Mouse (Mus musculus): ENCODE measurements around the gene Stxbp1. TPM values are rescaled to one million over a fixed set of nuclear protein-coding genes. Genes with fewer than 3 reads are reported as not detected.

The Stxbp1 gene
- polyA plus RNA-seq (2012; ENCODE audit: insufficient read depth, low replicate concordance) = 1.6 TPM in 1 of 2 replicates, not detected in the other

DNA sequence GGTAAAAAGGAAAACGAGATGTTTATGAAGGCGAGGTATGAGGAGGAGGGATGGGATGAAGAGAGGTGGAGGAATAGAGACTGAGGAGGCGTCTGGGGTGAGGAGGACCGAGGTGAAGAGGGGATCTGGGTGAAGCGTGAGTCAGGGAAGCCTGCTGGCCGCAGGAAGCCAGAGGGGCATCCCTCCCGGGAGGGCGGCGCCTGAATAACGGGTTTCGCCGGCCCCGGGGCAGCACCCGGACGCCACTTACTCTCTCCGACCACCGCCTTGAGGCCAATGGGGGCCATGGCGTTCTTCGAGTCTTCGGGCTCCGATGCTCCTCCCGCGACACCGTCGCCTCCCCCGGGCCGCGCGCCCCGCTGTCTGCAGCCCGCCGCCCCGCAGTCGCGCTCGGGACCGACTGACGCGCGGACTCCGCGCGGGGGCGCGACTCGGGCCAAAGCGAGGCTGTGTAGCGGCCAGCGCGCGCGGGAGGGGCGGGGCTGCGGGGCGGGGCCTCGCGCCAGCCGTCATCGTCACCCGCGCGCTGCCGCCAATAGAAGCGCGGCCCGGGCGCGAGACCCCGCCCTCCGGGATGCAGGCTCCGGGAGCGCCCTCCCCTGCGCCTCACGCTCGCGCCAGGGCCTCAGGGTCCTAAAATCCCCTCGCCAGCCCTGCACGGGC is at the start of gene Stxbp1:
Gene Stxbp1 (minus strand): TSS at position 441 of the 663 bp plus-strand sequence.
- H3K36me3 ChIP-seq (replicated peaks; ENCODE audit: low read length) = no peaks in the 10 kb centered on the region
- H3K27me3 ChIP-seq (replicated peaks) = peaks cover 32% of the 10 kb centered on the region
- H3K9me3 ChIP-seq = 0 out of 2 replicates have a peak, but pooled peaks cover 3% of the 10 kb centered on the region
- TF ChIP-seq GATA1 (IDR thresholded peaks at IDR 0.05; ENCODE audit: borderline replicate concordance, low read length) (no peak), FLI1 (IDR thresholded peaks at IDR 0.05; ENCODE audit: low read length) (no peak)
- H3K4me1 ChIP-seq = peaks cover 22% of the 10 kb centered on the region
- peak within 1 kb of the TSS; percentile 97 for H3K4me3 ChIP-seq (replicated peaks)

DNA sequence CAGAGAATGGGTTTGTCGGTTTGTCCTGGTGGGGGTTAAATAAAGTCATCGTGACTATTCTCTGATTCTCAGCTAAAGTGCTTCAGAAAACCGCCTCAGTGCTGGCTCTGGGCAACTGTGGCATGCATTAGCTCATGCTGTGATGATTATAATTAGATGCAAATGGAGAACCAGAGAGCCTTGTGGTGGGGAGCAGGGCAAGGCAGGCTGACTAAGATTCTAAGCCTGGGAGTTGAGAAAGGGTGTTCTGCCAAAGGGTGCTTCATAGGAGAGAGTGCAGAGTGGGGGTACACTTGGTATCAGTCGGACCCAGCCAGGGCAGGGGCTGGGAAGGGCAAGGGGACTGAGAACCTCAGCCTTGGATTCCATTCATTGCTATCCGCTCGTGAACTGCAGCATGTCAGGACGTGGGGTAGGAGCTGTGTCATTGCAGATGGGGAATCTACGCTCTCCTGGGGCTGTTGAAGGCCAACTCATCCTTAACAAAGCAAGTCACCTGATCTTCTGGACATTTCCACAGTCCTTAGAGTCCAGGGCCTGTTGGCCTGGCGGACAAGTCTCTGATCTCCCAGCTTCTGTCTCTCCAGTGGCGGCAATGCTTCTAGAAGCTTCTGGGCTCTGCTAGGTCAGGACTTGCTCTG is 49.6 kb upstream of the Stxbp1 start:
- Histone ChIP-seq H3K36me3 (replicated peaks; ENCODE audit: low read length) (no peaks in the 10 kb centered on the region), H3K4me1 (peaks cover 42% of the 10 kb centered on the region), H3K4me3 (replicated peaks) (no peak overlapping the region), H3K27me3 (replicated peaks) (peaks cover 88% of the 10 kb centered on the region), H3K9me3 (no peaks in the 10 kb centered on the region)
- no peak for TF ChIP-seq FLI1 (IDR thresholded peaks at IDR 0.05; ENCODE audit: low read length)
- TF ChIP-seq GATA1 (IDR thresholded peaks at IDR 0.05; ENCODE audit: borderline replicate concordance, low read length) = no peak

DNA sequence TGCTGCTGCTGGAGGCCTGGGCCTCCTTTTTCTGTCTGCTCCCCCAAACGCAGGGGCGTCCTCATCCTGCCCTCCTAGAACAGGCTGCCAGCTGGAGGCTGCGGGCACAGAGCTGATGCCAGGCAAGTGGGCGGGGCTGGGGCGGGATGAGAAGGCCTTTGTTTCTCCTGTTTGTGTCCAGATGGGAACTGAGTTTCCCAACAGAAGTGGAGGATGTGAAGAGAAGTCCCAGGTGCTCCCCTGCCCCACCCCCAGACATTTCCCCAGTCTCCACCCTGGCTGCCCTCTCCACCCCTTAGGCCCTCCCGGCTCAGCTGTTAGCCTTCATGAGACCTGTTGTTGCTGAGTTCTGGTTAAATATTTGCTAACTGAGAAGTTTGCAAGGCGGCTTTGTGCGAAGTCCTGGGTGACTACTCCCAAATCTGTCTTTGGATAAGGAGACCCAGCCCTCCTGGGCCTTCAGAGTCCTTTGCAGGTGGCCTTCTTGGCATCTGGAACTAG is 48.6 kb upstream of the Stxbp1 start:
- TF ChIP-seq GATA1 (IDR thresholded peaks at IDR 0.05; ENCODE audit: borderline replicate concordance, low read length) = no peak
- no peak for TF ChIP-seq FLI1 (IDR thresholded peaks at IDR 0.05; ENCODE audit: low read length)
- Histone ChIP-seq H3K27me3 (replicated peaks) (peaks cover 88% of the 10 kb centered on the region), H3K4me3 (replicated peaks) (no peak overlapping the region), H3K36me3 (replicated peaks; ENCODE audit: low read length) (no peaks in the 10 kb centered on the region), H3K4me1 (peaks cover 48% of the 10 kb centered on the region), H3K9me3 (no peaks in the 10 kb centered on the region)

DNA sequence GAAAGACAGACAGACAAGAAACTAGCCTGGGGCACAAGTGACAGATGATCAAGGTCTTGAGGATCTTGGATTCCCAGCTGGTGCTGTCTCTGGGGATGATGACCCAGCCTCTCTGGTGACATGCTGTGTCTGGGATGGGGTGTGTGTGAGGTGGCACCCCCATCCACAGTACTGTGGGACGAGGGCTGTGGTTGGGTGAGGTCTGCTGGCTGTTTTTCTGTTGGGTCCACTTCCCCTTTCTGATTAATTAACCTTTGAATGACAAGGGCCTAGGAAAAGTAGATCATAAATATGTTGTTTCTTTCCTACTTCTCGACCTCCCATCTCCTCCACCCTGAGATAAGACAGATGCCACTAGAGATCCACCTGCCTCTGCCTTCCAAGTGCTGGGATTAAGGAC is 47.1 kb upstream of the Stxbp1 start:
- H3K27me3 ChIP-seq (replicated peaks) = peaks cover 88% of the 10 kb centered on the region
- H3K4me3 ChIP-seq (replicated peaks) = no peak overlapping the region
- TF ChIP-seq GATA1 (IDR thresholded peaks at IDR 0.05; ENCODE audit: borderline replicate concordance, low read length) (no peak), FLI1 (IDR thresholded peaks at IDR 0.05; ENCODE audit: low read length) (no peak)
- no peaks in the 10 kb centered on the region for H3K36me3 ChIP-seq (replicated peaks; ENCODE audit: low read length)
- no peaks in the 10 kb centered on the region for H3K9me3 ChIP-seq
- peaks cover 51% of the 10 kb centered on the region for H3K4me1 ChIP-seq

DNA sequence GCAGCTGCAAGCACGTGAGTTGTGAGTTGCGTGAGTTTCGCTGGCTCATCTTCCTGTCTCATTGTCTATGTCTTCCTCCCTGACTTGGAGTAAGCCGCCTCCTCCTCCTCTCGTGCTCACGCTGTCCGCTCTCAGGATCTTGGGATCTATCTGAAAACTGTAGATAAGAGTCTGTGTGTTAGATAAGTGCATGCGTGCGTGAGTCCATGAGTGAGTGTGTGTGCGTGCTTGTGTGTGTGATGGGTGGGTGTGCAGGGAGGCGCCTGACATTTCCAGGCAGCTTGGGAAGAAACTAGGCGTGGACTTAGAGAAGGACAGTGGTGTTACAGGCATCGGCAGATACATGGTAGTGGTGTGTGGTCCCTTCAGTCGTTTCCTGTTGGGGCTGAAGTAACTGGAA is 45.4 kb upstream of the Stxbp1 start:
- Histone ChIP-seq H3K27me3 (replicated peaks) (peaks cover 86% of the 10 kb centered on the region), H3K4me1 (peaks cover 52% of the 10 kb centered on the region), H3K36me3 (replicated peaks; ENCODE audit: low read length) (no peaks in the 10 kb centered on the region), H3K9me3 (no peaks in the 10 kb centered on the region), H3K4me3 (replicated peaks) (no peak overlapping the region)
- no peak for TF ChIP-seq GATA1 (IDR thresholded peaks at IDR 0.05; ENCODE audit: borderline replicate concordance, low read length)

DNA sequence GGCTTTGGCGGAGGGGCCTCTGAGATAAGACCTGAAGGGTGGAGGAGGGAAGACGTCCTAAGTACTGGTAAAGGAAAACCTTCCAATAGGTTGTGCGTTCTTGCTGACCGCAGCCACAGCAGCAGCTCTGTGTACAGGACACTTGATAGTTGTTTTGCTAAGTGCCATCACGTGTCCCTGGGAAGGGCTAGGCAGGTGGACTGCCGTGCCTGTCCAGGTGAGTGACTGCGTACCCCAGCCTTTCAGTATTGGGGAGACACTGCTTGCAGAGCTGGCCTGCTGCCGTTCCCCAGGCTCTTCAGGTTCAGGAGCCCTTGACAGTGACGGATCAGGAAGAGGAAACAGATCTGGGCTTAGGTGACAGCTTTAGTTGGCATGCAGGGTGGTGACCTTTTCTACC is 44.2 kb upstream of the Stxbp1 start:
- peaks cover 43% of the 10 kb centered on the region for H3K4me1 ChIP-seq
- no peak for TF ChIP-seq GATA1 (IDR thresholded peaks at IDR 0.05; ENCODE audit: borderline replicate concordance, low read length)
- no peak for TF ChIP-seq FLI1 (IDR thresholded peaks at IDR 0.05; ENCODE audit: low read length)
- H3K36me3 ChIP-seq (replicated peaks; ENCODE audit: low read length) = no peaks in the 10 kb centered on the region
- H3K4me3 ChIP-seq (replicated peaks) = no peak overlapping the region
- peaks cover 83% of the 10 kb centered on the region for H3K27me3 ChIP-seq (replicated peaks)
- no peaks in the 10 kb centered on the region for H3K9me3 ChIP-seq

DNA sequence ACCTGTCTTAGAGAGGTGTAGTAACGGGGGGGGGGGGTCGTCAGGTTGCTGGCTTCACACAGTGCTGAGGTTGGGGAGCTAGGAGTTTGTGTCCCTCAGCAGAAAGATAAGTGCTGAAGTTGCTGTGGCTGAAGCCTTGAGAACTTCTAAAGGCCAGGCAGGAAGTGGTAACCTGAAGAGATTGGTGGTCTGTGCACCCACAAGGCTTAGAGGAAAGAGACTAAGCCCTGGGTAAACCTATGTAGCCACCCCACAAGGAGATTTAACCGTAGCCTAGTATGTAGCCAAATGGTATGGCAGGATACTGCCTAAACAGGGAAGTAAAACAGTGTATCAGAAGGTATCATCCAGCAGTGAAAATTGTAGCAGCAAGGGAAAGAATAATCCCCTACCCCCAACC is 43.2 kb upstream of the Stxbp1 start:
- Histone ChIP-seq H3K36me3 (replicated peaks; ENCODE audit: low read length) (no peaks in the 10 kb centered on the region), H3K4me1 (peaks cover 43% of the 10 kb centered on the region), H3K27me3 (replicated peaks) (peaks cover 83% of the 10 kb centered on the region), H3K9me3 (no peaks in the 10 kb centered on the region), H3K4me3 (replicated peaks) (no peak overlapping the region)
- no peak for TF ChIP-seq FLI1 (IDR thresholded peaks at IDR 0.05; ENCODE audit: low read length)
- TF ChIP-seq GATA1 (IDR thresholded peaks at IDR 0.05; ENCODE audit: borderline replicate concordance, low read length) = no peak

DNA sequence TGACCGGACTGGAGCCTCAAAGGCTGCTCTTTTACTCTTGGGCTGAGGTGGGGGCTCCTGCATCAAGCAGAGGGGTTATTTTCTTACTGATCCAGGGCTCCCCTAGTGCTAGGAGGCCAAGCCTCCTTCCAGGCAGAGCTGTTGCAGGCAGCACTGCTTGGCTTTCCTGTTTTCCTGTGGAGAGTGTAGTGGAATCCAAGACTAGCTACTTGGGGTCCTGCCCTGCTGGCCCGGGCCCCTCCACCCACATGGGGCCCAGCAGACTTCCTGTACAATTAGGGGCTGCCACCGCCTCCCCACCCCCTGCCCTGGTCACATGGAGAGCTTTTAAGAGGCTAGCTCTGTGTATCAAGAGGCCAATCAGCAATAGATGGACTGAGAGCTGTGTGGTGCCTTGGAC is 41.5 kb upstream of the Stxbp1 start:
- peaks cover 52% of the 10 kb centered on the region for H3K4me1 ChIP-seq

DNA sequence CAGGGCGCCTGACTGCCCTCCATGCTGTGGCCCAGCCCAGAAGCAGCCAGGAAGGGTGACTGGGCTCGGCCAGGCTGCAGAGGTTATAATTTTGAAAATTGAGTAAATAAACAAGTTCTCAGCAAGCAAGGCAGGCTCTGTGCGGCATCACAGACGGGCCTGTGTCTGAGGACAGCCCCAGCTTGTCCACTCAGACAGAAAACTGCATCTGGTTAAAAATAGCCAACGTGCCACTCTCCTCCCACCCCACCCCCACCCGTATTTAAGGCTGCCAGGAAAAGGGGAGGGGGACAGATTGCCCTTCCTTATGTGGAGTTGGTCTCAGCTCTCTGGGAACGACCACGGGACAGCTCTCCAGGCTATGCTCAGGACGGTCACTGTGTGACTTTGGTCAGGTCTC is 41.0 kb upstream of the Stxbp1 start:
- H3K36me3 ChIP-seq (replicated peaks; ENCODE audit: low read length) = no peaks in the 10 kb centered on the region
- no peak overlapping the region for H3K4me3 ChIP-seq (replicated peaks)
- H3K4me1 ChIP-seq = peaks cover 58% of the 10 kb centered on the region
- peaks cover 83% of the 10 kb centered on the region for H3K27me3 ChIP-seq (replicated peaks)
- TF ChIP-seq FLI1 (IDR thresholded peaks at IDR 0.05; ENCODE audit: low read length) (no peak), GATA1 (IDR thresholded peaks at IDR 0.05; ENCODE audit: borderline replicate concordance, low read length) (no peak)
- H3K9me3 ChIP-seq = no peaks in the 10 kb centered on the region

More for the DNA sequence above, 41.5 kb upstream of the Stxbp1 start:
- TF ChIP-seq GATA1 (IDR thresholded peaks at IDR 0.05; ENCODE audit: borderline replicate concordance, low read length) = no peak
- TF ChIP-seq FLI1 (IDR thresholded peaks at IDR 0.05; ENCODE audit: low read length) = no peak
- Histone ChIP-seq H3K36me3 (replicated peaks; ENCODE audit: low read length) (no peaks in the 10 kb centered on the region), H3K4me3 (replicated peaks) (no peak overlapping the region), H3K9me3 (no peaks in the 10 kb centered on the region), H3K27me3 (replicated peaks) (peaks cover 85% of the 10 kb centered on the region)

DNA sequence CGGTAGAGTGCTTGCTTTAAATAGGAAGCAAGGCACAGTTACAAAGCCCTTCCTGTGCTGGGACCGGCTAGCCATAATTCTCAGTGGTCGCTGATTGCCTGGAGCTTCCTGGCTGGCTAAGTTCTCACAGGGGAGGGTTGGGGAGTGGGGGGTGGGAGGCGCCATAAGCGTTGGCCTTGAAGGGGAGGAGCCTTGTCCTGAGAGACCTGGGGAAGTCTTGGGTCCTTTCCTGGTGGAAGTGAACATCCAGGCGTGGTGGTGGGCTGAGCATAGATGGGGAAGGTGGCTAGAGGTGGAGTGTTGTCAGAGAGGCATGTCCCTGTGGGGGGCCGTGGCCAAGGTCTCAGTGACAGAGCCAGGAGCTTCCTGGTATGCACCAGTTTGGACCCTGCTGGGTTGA is 37.7 kb upstream of the Stxbp1 start:
- H3K4me1 ChIP-seq = peaks cover 55% of the 10 kb centered on the region
- H3K9me3 ChIP-seq = no peaks in the 10 kb centered on the region
- peaks cover 78% of the 10 kb centered on the region for H3K27me3 ChIP-seq (replicated peaks)
- no peaks in the 10 kb centered on the region for H3K36me3 ChIP-seq (replicated peaks; ENCODE audit: low read length)
- TF ChIP-seq GATA1 (IDR thresholded peaks at IDR 0.05; ENCODE audit: borderline replicate concordance, low read length) (no peak), FLI1 (IDR thresholded peaks at IDR 0.05; ENCODE audit: low read length) (no peak)
- no peak overlapping the region for H3K4me3 ChIP-seq (replicated peaks)

Measured in megakaryocyte, embryonic 14.5 days (primary cell).